Comparison of ENCODE assay signal across 9 mouse cellular contexts in genomic region chr15:12366072-12366469, GRCm38 (mm10). TPM values are rescaled to one million over a fixed set of nuclear protein-coding genes. Genes with fewer than 3 reads are reported as not detected.
DNase-seq lines count a peak whose midpoint lies in the region; ATAC-seq lines count a peak whose summit lies in the region.
"Had no signal": no experiment of that assay in that cellular context is flagged by ENCODE, and none has a peak within 500 bp of the region (broad histone marks: within the 10 kb centered on the region; RNA-seq: fewer than 3 reads in every experiment).

No protein-coding gene starts in this region.

- H3K9ac ChIP-seq in midbrain, embryonic 14.5 days (replicated peaks; ENCODE audit: low read length): no peak overlapping the region; the same call in 1 of the 2 replicates
- H3K9ac ChIP-seq in intestine, embryonic 15.5 days: no peak overlapping the region

- no peak overlapping the region for H3K4me3 ChIP-seq in heart, embryonic 10.5 days
- H3K4me3 ChIP-seq in forebrain, embryonic 10.5 days: no peak overlapping the region
- no peak overlapping the region for H3K4me3 ChIP-seq in midbrain, embryonic 14.5 days (replicated peaks; ENCODE audit: low read depth, low read length)
- no peak overlapping the region for H3K4me3 ChIP-seq in intestine, embryonic 15.5 days (replicated peaks)
- H3K4me3 ChIP-seq: myocyte had no signal

- ATAC-seq in midbrain, embryonic 14.5 days (ENCODE audit: low FRiP score, low TSS enrichment): peak; percentile 78
- ATAC-seq in CD4-positive, CD25-positive, alpha-beta regulatory T cell, adult 4 months: no peak
- ATAC-seq in intestine, embryonic 15.5 days: no peak

- H3K4me2 ChIP-seq in midbrain, embryonic 14.5 days (ENCODE audit: low read length): no peak overlapping the region
- no peak overlapping the region for H3K4me2 ChIP-seq in intestine, embryonic 15.5 days (replicated peaks)

- peaks cover 30% of the 10 kb centered on the region for H3K4me1 ChIP-seq in heart, embryonic 10.5 days
- peaks cover 27% of the 10 kb centered on the region for H3K4me1 ChIP-seq in forebrain, embryonic 10.5 days
- H3K4me1 ChIP-seq in midbrain, embryonic 14.5 days (ENCODE audit: control insufficient read depth, insufficient read depth, low read length): peaks cover 20% of the 10 kb centered on the region
- peaks cover 15% of the 10 kb centered on the region for H3K4me1 ChIP-seq in intestine, embryonic 15.5 days (replicated peaks)

- no peak for DNase-seq in heart, embryonic 10.5 days (ENCODE audit: low spot score)
- no peak for DNase-seq in heart, adult 18-20 months
- peak; percentile 44 for DNase-seq in forebrain, embryonic 10.5 days (ENCODE audit: extremely low spot score, low spot score)
- peak; percentile 79 to 86 for DNase-seq in layer of hippocampus, adult 8-10 months (ENCODE audit: low spot score in 2 of 2)
- DNase-seq in midbrain, embryonic 14.5 days: peak; percentile 90
- DNase-seq in testis, postnatal 10 days (ENCODE audit: low spot score): no peak

- H3K9me3 ChIP-seq in heart, embryonic 10.5 days: no peaks in the 10 kb centered on the region
- no peaks in the 10 kb centered on the region for H3K9me3 ChIP-seq in forebrain, embryonic 10.5 days
- H3K9me3 ChIP-seq in midbrain, embryonic 14.5 days (ENCODE audit: control insufficient read depth, low read length): no peaks in the 10 kb centered on the region
- no peaks in the 10 kb centered on the region for H3K9me3 ChIP-seq in intestine, embryonic 15.5 days

- H3K27me3 ChIP-seq in heart, embryonic 10.5 days (ENCODE audit: insufficient read depth, poor library complexity, severe bottlenecking): no peaks in the 10 kb centered on the region
- H3K27me3 ChIP-seq in forebrain, embryonic 10.5 days (ENCODE audit: poor library complexity, severe bottlenecking): no peaks in the 10 kb centered on the region
- no peaks in the 10 kb centered on the region for H3K27me3 ChIP-seq in midbrain, embryonic 14.5 days (ENCODE audit: control insufficient read depth, insufficient read depth, low read length)
- H3K27me3 ChIP-seq in intestine, embryonic 15.5 days (replicated peaks): no peaks in the 10 kb centered on the region

- H3K36me3 ChIP-seq in heart, embryonic 10.5 days: 0 out of 2 replicates have a peak, but pooled peaks cover 6% of the 10 kb centered on the region
- H3K36me3 ChIP-seq in forebrain, embryonic 10.5 days (replicated peaks): peaks cover 3% of the 10 kb centered on the region
- no peaks in the 10 kb centered on the region for H3K36me3 ChIP-seq in midbrain, embryonic 14.5 days (ENCODE audit: control insufficient read depth, insufficient read depth, low read length)
- H3K36me3 ChIP-seq in intestine, embryonic 15.5 days: no peaks in the 10 kb centered on the region

- peak overlapping the region; percentile 52 for H3K27ac ChIP-seq in heart, embryonic 10.5 days
- peak overlapping the region; percentile 51; the same call in 1 of the 2 replicates for H3K27ac ChIP-seq in forebrain, embryonic 10.5 days
- peak overlapping the region; percentile 83 for H3K27ac ChIP-seq in midbrain, embryonic 14.5 days (replicated peaks; ENCODE audit: low read depth, low read length)
- H3K27ac ChIP-seq in intestine, embryonic 15.5 days: no peak overlapping the region

- 49% methylated on average over 3 of the region's 3 CpGs for WGBS in heart, embryonic 10.5 days
- 43% methylated on average over 3 of the region's 3 CpGs for WGBS in forebrain, embryonic 10.5 days
- 10% methylated on average over 3 of the region's 3 CpGs for WGBS in midbrain, embryonic 14.5 days
- 53% methylated on average over 3 of the region's 3 CpGs for WGBS in intestine, embryonic 15.5 days

RNA-seq across cellular contexts. Expression of gene 1810049J17Rik, which starts 44.4 kb away (rescaled TPM):
- polyA plus RNA-seq in heart, embryonic 10.5 days (2016; fragmentation: Nextera tagmentation; extraction: Ambion mirVana): not detected in 2 replicates
- total RNA-seq in heart, adult 18-20 months (2021): 1 to 10 TPM; 1.1 to 1.2 TPM
- polyA plus RNA-seq in forebrain, embryonic 10.5 days (2016; fragmentation: Nextera tagmentation; extraction: Ambion mirVana): 1.4 TPM in 1 of 2 replicates, not detected in the other
- total RNA-seq in layer of hippocampus, adult 8-10 months (2022): 1 to 10 TPM in 1 of 4 experiments, not detected in 3; 1.6 TPM
- 1.6 and 1.7 TPM in 2 replicates for polyA plus RNA-seq in midbrain, embryonic 14.5 days (2014; fragmentation: Nextera tagmentation; extraction: Ambion mirVana)
- polyA plus RNA-seq in CD4-positive, CD25-positive, alpha-beta regulatory T cell, adult 4 months (2017; shearing (Covaris generic)): not detected
- 0.69 and 1.8 TPM in 2 replicates for polyA plus RNA-seq in intestine, embryonic 15.5 days (2015; fragmentation: Nextera tagmentation; extraction: Ambion mirVana)

RNA-seq across cellular contexts. Expression of gene Golph3, which starts 44.8 kb away (rescaled TPM):
- 64.5 and 73.9 TPM in 2 replicates for polyA plus RNA-seq in heart, embryonic 10.5 days (2016; fragmentation: Nextera tagmentation; extraction: Ambion mirVana)
- total RNA-seq in heart, adult 18-20 months (2021): 10 to 100 TPM; 82.6 to 93.4 TPM
- 67.3 and 68.7 TPM in 2 replicates for polyA plus RNA-seq in forebrain, embryonic 10.5 days (2016; fragmentation: Nextera tagmentation; extraction: Ambion mirVana)
- 10 to 100 TPM; 80.3 to 88.4 (median 83.4) TPM for total RNA-seq in layer of hippocampus, adult 8-10 months (2022)
- polyA plus RNA-seq in midbrain, embryonic 14.5 days (2014; fragmentation: Nextera tagmentation; extraction: Ambion mirVana): 74.5 and 88.2 TPM in 2 replicates
- polyA plus RNA-seq in CD4-positive, CD25-positive, alpha-beta regulatory T cell, adult 4 months (2017; shearing (Covaris generic)): 10 to 100 TPM; 17.8 to 30.3 TPM
- polyA plus RNA-seq in intestine, embryonic 15.5 days (2015; fragmentation: Nextera tagmentation; extraction: Ambion mirVana): 79.5 and 85.1 TPM in 2 replicates

Comparison
In these comparisons a context has a peak if more than half of its experiments do, and no peak if none do; other contexts are left out.
1. DNase-seq: peak in forebrain, embryonic 10.5 days (single experiment), layer of hippocampus, adult 8-10 months (2 of 2) and midbrain, embryonic 14.5 days (single experiment); none in heart, embryonic 10.5 days (single experiment), heart, adult 18-20 months (0 of 2) and testis, postnatal 10 days (single experiment).